Mouse (Mus musculus) MEL (cell line): ENCODE results near the gene Crk.

Source experiments
- CHD2 ChIP-seq: IDR thresholded peaks from 2 replicates; pipeline ENCODE4 v1.6.1; 2011; ENCODE audit warnings: low read length, improper control_type of control experiment
- CTCF ChIP-seq, 3 experiments: IDR thresholded peaks in 2 of 3; conservative IDR thresholded peaks in 1 of 3; 2 replicates each; pipeline ENCODE4 v1.5.1; 2011 to 2012; ENCODE audit warnings: low read length in 3 of 3, low read depth in 2 of 3, mild to moderate bottlenecking in 2 of 3, improper control_type of control experiment in 1 of 3, inconsistent platforms in 1 of 3, mixed read lengths in 1 of 3, moderate library complexity in 1 of 3; ENCODE audit not compliant: control insufficient read depth in 1 of 3, insufficient read depth in 1 of 3, poor library complexity in 1 of 3, severe bottlenecking in 1 of 3
- EP300 ChIP-seq, 2 experiments: IDR thresholded peaks; 2 replicates each; pipeline ENCODE4 v1.6.1; 2011; ENCODE audit warnings: improper control_type of control experiment in 2 of 2, low read length in 2 of 2, low read depth in 1 of 2, mild to moderate bottlenecking in 1 of 2
- GABPA ChIP-seq: IDR thresholded peaks from 2 replicates; pipeline ENCODE4 v1.6.1; 2012; ENCODE audit warnings: low read depth, mild to moderate bottlenecking, inconsistent platforms, low read length, improper control_type of control experiment, moderate library complexity
- GATA1 ChIP-seq: IDR thresholded peaks from 2 replicates; pipeline ENCODE4 v1.6.1; 2011; ENCODE audit warnings: low read depth, low read length, improper control_type of control experiment
- JUND ChIP-seq: IDR thresholded peaks from 2 replicates; pipeline ENCODE4 v1.6.1; 2011; ENCODE audit warnings: low read depth, mild to moderate bottlenecking, improper control_type of control experiment, low read length
- MAX ChIP-seq: IDR thresholded peaks from 2 replicates; pipeline ENCODE4 v1.6.1; 2011; ENCODE audit warnings: low read length, improper control_type of control experiment
- MAZ ChIP-seq: IDR thresholded peaks from 2 replicates; pipeline ENCODE4 v1.6.1; 2012; ENCODE audit warnings: low read depth, mild to moderate bottlenecking, inconsistent platforms, low read length, improper control_type of control experiment
- POLR2A ChIP-seq, 2 experiments: IDR thresholded peaks; 2 replicates each; pipeline ENCODE4 v1.6.1; 2011 to 2012; ENCODE audit warnings: low read length in 2 of 2, mild to moderate bottlenecking in 2 of 2, control low read depth in 1 of 2, improper control_type of control experiment in 1 of 2, low read depth in 1 of 2, moderate library complexity in 1 of 2; ENCODE audit not compliant: control insufficient read depth in 1 of 2, insufficient read depth in 1 of 2, poor library complexity in 1 of 2
- SMC3 ChIP-seq: IDR thresholded peaks from 2 replicates; pipeline ENCODE4 v1.6.1; 2011; ENCODE audit warnings: low read depth, low read length, improper control_type of control experiment
- UBTF ChIP-seq: IDR thresholded peaks from 2 replicates; pipeline ENCODE4 v1.6.1; 2012; ENCODE audit warnings: low read depth, mild to moderate bottlenecking, inconsistent platforms, low read length, improper control_type of control experiment, moderate library complexity, borderline replicate concordance; ENCODE audit not compliant: insufficient read depth
- USF1 ChIP-seq: IDR thresholded peaks from 2 replicates; pipeline ENCODE4 v1.6.1; 2014; ENCODE audit warnings: low read depth, mild to moderate bottlenecking, inconsistent platforms, low read length, improper control_type of control experiment, moderate library complexity
- ZMIZ1 ChIP-seq: IDR thresholded peaks from 2 replicates; pipeline ENCODE4 v1.6.1; 2012; ENCODE audit warnings: low read depth, mild to moderate bottlenecking, inconsistent platforms, low read length, improper control_type of control experiment, moderate library complexity

DNA sequence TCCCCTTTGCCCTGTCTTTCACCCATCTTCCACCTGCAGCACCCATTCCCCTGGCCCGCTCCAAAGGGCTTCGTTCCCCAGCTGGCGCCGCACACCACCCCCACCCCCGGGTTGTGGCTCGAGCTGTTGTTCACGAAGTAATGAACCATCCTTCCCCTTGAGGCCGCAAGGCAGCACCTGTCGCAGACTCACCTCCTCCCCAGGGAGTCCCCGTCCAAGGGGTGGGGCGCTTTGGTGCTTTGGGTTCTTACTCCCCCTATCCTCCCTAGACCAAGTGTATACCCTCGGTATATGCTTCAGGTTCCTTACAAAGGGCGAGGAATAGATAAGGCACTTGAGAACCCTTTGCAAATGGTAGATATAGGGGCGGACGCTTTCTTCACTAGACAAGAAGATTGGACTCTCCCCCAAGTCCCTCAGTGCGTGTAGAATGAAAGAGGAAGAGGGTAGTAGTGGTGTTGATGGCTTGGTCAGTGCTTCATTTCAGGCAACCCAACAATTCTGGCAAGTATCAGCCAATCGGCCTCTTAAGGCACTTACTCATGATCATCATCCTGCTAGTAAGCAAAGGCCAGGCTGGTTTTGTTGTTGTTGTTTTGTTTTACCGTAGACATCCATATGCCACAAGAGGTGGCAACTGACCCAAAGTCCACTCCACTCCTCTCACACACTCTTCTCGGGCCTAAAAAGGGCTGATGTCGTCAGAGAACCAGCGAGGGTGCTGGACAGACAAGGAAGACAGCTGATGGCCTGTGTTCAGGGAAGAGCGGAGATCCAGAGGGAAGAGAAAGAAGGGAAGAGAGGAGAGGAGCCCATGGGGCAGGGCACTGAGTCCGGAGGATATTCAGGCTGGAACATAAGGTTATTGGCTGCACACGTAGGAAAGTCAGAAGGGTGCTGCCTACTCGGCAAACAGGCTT lies 24.3 kb upstream of the Crk start:
- TF ChIP-seq POLR2A (IDR thresholded peaks at IDR 0.05; ENCODE audit: control insufficient read depth in 1 of 2, insufficient read depth in 1 of 2, low read depth in 1 of 2, low read length in 2 of 2, poor library complexity in 1 of 2) (peak; percentile 38 to 55; a peak in 1 of 4 replicates), CTCF (IDR thresholded peaks at IDR 0.05 in 2 of 3, conservative IDR thresholded peaks at IDR 0.05 in 1 of 3; ENCODE audit: control insufficient read depth in 1 of 3, insufficient read depth in 1 of 3, low read depth in 2 of 3, low read length in 3 of 3, poor library complexity in 1 of 3, severe bottlenecking in 1 of 3) (no peak), GABPA (no peak), ZMIZ1 (0 out of 2 replicates have a peak, but pooled peaks have one; percentile 35), GATA1 (peak; percentile 92), MAX (no peak), SMC3 (no peak), USF1 (no peak), JUND (no peak), EP300 (IDR thresholded peaks at IDR 0.05; ENCODE audit: low read depth in 1 of 2, low read length in 2 of 2) (peak; percentile 60 to 66), UBTF (no peak), CHD2 (no peak; the same call in 1 of the 2 replicates), MAZ (peak; percentile 72; the same call in 1 of the 2 replicates)
